Mouse (Mus musculus): Measurements from ENCODE around the gene Btg1. TPM values are rescaled to one million over a fixed set of nuclear protein-coding genes. Genes with fewer than 3 reads are reported as not detected.

Btg1 gene
- polyA plus RNA-seq, 1 experiment from 2014 or later: 47.9 TPM

DNA sequence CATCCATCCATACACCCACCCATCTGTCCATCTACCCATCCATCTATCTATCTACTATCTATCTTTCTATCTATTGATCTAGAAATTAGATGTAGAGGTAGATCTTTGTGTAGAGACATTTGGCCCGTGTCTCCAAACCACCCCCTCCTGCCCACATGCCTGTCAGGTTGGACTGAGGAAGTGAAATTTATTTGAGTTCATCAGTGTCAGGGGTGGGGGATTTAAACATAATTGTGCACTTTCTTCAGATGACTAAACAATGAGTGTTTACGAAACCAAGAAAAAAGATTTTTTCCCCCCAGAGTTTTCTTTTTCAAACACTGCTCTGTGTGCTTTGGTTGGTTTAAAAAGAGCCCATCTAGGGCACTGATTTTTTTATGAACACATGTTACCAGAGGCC lies 10.9 kb upstream of the Btg1 start:
- WGBS: 79% methylated on average over 2 of the region's 2 CpGs
- no peak for ATAC-seq (ENCODE audit: low FRiP score, low TSS enrichment)
- H3K27me3 ChIP-seq (ENCODE audit: insufficient read depth, low read length): no peaks in the 10 kb centered on the region
- no peaks in the 10 kb centered on the region for H3K4me1 ChIP-seq (ENCODE audit: insufficient read depth, low read length)
- H3K9me3 ChIP-seq (ENCODE audit: low read length): no peaks in the 10 kb centered on the region
- H3K4me3 ChIP-seq (ENCODE audit: low read length): no peak overlapping the region
- H3K4me2 ChIP-seq (replicated peaks; ENCODE audit: low read depth, low read length): no peak overlapping the region
- no peak overlapping the region for H3K9ac ChIP-seq (replicated peaks; ENCODE audit: low read length)
- H3K36me3 ChIP-seq (ENCODE audit: insufficient read depth, low read length): no peaks in the 10 kb centered on the region
- no peak overlapping the region for H3K27ac ChIP-seq (ENCODE audit: low read length)

DNA sequence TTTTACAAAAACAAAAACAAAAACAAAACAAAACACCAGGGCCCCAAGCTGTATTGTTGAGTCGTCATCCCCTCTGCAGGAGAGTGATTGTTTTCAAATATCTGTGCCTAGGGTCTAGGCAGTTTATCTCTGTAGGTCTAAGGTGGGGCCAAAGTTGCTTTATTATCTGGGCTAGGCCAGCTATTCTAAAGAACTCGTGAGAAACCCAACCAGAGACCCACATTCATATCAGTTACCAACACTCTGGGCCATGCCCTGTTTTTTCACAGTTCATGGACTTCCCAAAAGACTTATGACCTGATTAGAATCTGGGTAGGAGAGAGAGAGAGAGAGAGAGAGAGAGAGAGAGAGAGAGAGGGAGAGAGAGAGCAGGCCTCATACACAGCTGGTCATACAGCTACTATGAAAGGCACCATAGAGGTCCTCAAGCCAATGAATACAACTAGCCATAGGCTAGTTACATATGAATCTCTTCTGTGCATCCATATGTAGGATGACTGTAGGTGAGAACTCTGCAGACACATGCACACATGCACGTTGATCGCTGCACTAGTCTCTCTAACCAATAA lies 9.1 kb upstream of the Btg1 start:
- Histone ChIP-seq H3K9ac (replicated peaks; ENCODE audit: low read length) (no peak overlapping the region), H3K9me3 (ENCODE audit: low read length) (no peaks in the 10 kb centered on the region), H3K27me3 (ENCODE audit: insufficient read depth, low read length) (no peaks in the 10 kb centered on the region), H3K4me2 (replicated peaks; ENCODE audit: low read depth, low read length) (no peak overlapping the region), H3K4me1 (ENCODE audit: insufficient read depth, low read length) (no peaks in the 10 kb centered on the region), H3K4me3 (ENCODE audit: low read length) (no peak overlapping the region), H3K36me3 (ENCODE audit: insufficient read depth, low read length) (no peaks in the 10 kb centered on the region), H3K27ac (ENCODE audit: low read length) (no peak overlapping the region)
- 80% methylated on average over 4 of the region's 4 CpGs for WGBS
- ATAC-seq (ENCODE audit: low FRiP score, low TSS enrichment): no peak

- no peak overlapping the region for H3K4me2 ChIP-seq (replicated peaks; ENCODE audit: low read depth, low read length)
These were observed 7.2 kb upstream of the Btg1 start for GRCm38 (mm10) chr10:96609356-96610345.

GRCm38 (mm10) chr10:96616001-96616708 lies 651 bp upstream of the Btg1 start:
- Histone ChIP-seq H3K27ac (ENCODE audit: low read length) (peak overlapping the region; percentile 77), H3K4me2 (replicated peaks; ENCODE audit: low read depth, low read length) (peak overlapping the region; percentile 70), H3K9ac (replicated peaks; ENCODE audit: low read length) (peak overlapping the region; percentile 80), H3K4me1 (ENCODE audit: insufficient read depth, low read length) (peaks cover 22% of the 10 kb centered on the region), H3K36me3 (ENCODE audit: insufficient read depth, low read length) (peaks cover 3% of the 10 kb centered on the region; the same call in 1 of the 2 replicates), H3K4me3 (ENCODE audit: low read length) (peak overlapping the region; percentile 99), H3K27me3 (ENCODE audit: insufficient read depth, low read length) (no peaks in the 10 kb centered on the region), H3K9me3 (ENCODE audit: low read length) (no peaks in the 10 kb centered on the region)
- under 1% methylated on average over 24 of the region's 24 CpGs for WGBS
- ATAC-seq (ENCODE audit: low FRiP score, low TSS enrichment): no peak

More at GRCm38 (mm10) chr10:96609356-96610345, 7.2 kb upstream of the Btg1 start:
- Histone ChIP-seq H3K27ac (ENCODE audit: low read length) (no peak overlapping the region), H3K36me3 (ENCODE audit: insufficient read depth, low read length) (no peaks in the 10 kb centered on the region), H3K4me1 (ENCODE audit: insufficient read depth, low read length) (no peaks in the 10 kb centered on the region; the same call in 1 of the 2 replicates), H3K9me3 (ENCODE audit: low read length) (no peaks in the 10 kb centered on the region), H3K4me3 (ENCODE audit: low read length) (no peak overlapping the region), H3K27me3 (ENCODE audit: insufficient read depth, low read length) (no peaks in the 10 kb centered on the region), H3K9ac (replicated peaks; ENCODE audit: low read length) (no peak overlapping the region)
- no peak for ATAC-seq (ENCODE audit: low FRiP score, low TSS enrichment)
- 79% methylated on average over 8 of the region's 8 CpGs for WGBS

GRCm38 (mm10) chr10:96617221-96617950 lies 580 bp downstream of the Btg1 start:
- peak overlapping the region; percentile 100 for H3K9ac ChIP-seq (replicated peaks; ENCODE audit: low read length)
- H3K36me3 ChIP-seq (ENCODE audit: insufficient read depth, low read length): peaks cover 3% of the 10 kb centered on the region; the same call in 1 of the 2 replicates
- peak overlapping the region; percentile 53 for H3K4me2 ChIP-seq (replicated peaks; ENCODE audit: low read depth, low read length)
- WGBS: under 1% methylated on average over 75 of the region's 78 CpGs
- peaks cover 33% of the 10 kb centered on the region for H3K4me1 ChIP-seq (ENCODE audit: insufficient read depth, low read length)
- peak overlapping the region; percentile 98 for H3K27ac ChIP-seq (ENCODE audit: low read length)
- H3K9me3 ChIP-seq (ENCODE audit: low read length): no peaks in the 10 kb centered on the region
- ATAC-seq (ENCODE audit: low FRiP score, low TSS enrichment): peak; percentile 17
- H3K4me3 ChIP-seq (ENCODE audit: low read length): peak overlapping the region; percentile 99
- H3K27me3 ChIP-seq (ENCODE audit: insufficient read depth, low read length): no peaks in the 10 kb centered on the region

DNA sequence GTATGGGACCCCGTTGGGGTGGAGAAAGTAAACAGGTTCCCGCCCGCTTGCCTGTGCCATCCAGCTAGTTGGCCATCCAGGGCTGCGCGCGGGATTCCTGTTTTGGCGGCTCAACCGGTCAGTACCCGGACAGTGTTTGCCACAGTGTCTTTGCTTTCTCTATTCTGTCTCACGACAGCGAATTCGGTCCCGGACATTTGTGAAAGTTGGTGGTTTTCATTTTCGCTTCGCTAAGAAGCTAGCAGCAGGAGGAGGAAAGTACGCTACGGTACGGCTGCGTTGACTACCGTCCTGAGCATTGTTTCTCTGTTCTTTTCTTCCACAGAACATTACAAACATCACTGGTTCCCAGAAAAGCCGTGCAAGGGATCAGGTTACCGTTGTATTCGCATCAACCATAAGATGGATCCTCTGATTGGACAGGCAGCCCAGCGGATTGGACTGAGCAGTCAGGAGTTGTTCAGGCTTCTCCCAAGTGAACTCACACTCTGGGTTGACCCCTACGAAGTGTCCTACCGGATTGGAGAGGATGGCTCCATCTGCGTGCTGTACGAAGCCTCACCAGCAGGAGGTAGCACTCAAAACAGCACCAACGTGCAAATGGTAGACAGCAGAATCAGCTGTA lies 1.3 kb downstream of the Btg1 start:
- peak; percentile 63 for ATAC-seq (ENCODE audit: low FRiP score, low TSS enrichment)
- peaks cover 37% of the 10 kb centered on the region for H3K4me1 ChIP-seq (ENCODE audit: insufficient read depth, low read length)
- no peaks in the 10 kb centered on the region for H3K27me3 ChIP-seq (ENCODE audit: insufficient read depth, low read length)
- H3K4me3 ChIP-seq (ENCODE audit: low read length): peak overlapping the region; percentile 99
- H3K36me3 ChIP-seq (ENCODE audit: insufficient read depth, low read length): peaks cover 3% of the 10 kb centered on the region; the same call in 1 of the 2 replicates
- peak overlapping the region; percentile 53 for H3K4me2 ChIP-seq (replicated peaks; ENCODE audit: low read depth, low read length)
- H3K27ac ChIP-seq (ENCODE audit: low read length): peak overlapping the region; percentile 98
- H3K9me3 ChIP-seq (ENCODE audit: low read length): no peaks in the 10 kb centered on the region
- WGBS: under 1% methylated on average over 29 of the region's 29 CpGs
- H3K9ac ChIP-seq (replicated peaks; ENCODE audit: low read length): peak overlapping the region; percentile 100

GRCm38 (mm10) chr10:96619951-96620889 lies 3.4 kb downstream of the Btg1 start:
- H3K4me2 ChIP-seq (replicated peaks; ENCODE audit: low read depth, low read length): peak overlapping the region; percentile 64
- WGBS: 37% methylated on average over 8 of the region's 8 CpGs
- H3K9me3 ChIP-seq (ENCODE audit: low read length): no peaks in the 10 kb centered on the region
- no peak for ATAC-seq (ENCODE audit: low FRiP score, low TSS enrichment)
- no peaks in the 10 kb centered on the region for H3K27me3 ChIP-seq (ENCODE audit: insufficient read depth, low read length)
- peak overlapping the region; percentile 27; the same call in 1 of the 2 replicates for H3K27ac ChIP-seq (ENCODE audit: low read length)
- H3K4me1 ChIP-seq (ENCODE audit: insufficient read depth, low read length): peaks cover 43% of the 10 kb centered on the region
- peaks cover 12% of the 10 kb centered on the region; the same call in 1 of the 2 replicates for H3K36me3 ChIP-seq (ENCODE audit: insufficient read depth, low read length)
- peak overlapping the region; percentile 50 for H3K4me3 ChIP-seq (ENCODE audit: low read length)
- H3K9ac ChIP-seq (replicated peaks; ENCODE audit: low read length): peak overlapping the region; percentile 68

GRCm38 (mm10) chr10:96620890-96621271 lies 4.1 kb downstream of the Btg1 start:
- Histone ChIP-seq H3K9me3 (ENCODE audit: low read length) (no peaks in the 10 kb centered on the region), H3K27me3 (ENCODE audit: insufficient read depth, low read length) (no peaks in the 10 kb centered on the region), H3K4me3 (ENCODE audit: low read length) (peak overlapping the region; percentile 50), H3K9ac (replicated peaks; ENCODE audit: low read length) (peak overlapping the region; percentile 61), H3K36me3 (ENCODE audit: insufficient read depth, low read length) (peaks cover 12% of the 10 kb centered on the region; the same call in 1 of the 2 replicates), H3K4me2 (replicated peaks; ENCODE audit: low read depth, low read length) (peak overlapping the region; percentile 64), H3K27ac (ENCODE audit: low read length) (peak overlapping the region; percentile 27; the same call in 1 of the 2 replicates), H3K4me1 (ENCODE audit: insufficient read depth, low read length) (peaks cover 43% of the 10 kb centered on the region)
- 13% methylated on average over 4 of the region's 4 CpGs for WGBS
- ATAC-seq (ENCODE audit: low FRiP score, low TSS enrichment): no peak
